Mouse (Mus musculus) left cerebral cortex, adult 18-20 months (tissue): Measurements from ENCODE around the gene Abhd17b. TPM values are rescaled to one million over a fixed set of nuclear protein-coding genes. Genes with fewer than 3 reads are reported as not detected.
A peak's percentile ranks its signal among the peaks of the same experiment; 100 is the strongest.

Experiments
- DNase-seq, 2 experiments: peaks; one replicate each; pipeline ENCODE4 v3.0.0; 2021 to 2022; ENCODE audit warnings: low spot score in 2 of 2, mixed read lengths in 1 of 2
- total RNA-seq, 2 experiments: library from RNA; stranded (reverse); gene quantifications; 2 replicates each; pipeline ENCODE4 v1.2.3; 2021

The Abhd17b gene
- total RNA-seq, 2 experiments from 2014 or later: 36.8 to 40.6 TPM

DNA sequence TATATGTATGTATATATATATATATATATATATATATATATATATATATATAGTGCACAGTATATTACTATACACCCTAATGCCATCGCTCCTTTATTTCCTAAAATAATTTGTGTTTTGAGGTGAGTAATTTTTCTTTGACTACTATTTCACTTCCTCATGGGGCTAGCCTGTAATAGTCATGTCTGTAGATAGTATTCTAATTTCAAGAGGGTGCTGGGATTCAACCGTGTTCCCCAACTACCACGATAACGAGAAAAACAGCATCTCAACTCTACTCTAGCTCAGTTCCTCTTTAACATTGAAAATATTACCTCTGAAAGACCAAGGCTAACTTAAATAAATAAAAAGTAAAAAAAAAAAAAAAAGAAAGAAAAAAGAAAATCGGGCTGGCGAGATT is 75.4 kb downstream of the Abhd17b start:
- no peak for DNase-seq

DNA sequence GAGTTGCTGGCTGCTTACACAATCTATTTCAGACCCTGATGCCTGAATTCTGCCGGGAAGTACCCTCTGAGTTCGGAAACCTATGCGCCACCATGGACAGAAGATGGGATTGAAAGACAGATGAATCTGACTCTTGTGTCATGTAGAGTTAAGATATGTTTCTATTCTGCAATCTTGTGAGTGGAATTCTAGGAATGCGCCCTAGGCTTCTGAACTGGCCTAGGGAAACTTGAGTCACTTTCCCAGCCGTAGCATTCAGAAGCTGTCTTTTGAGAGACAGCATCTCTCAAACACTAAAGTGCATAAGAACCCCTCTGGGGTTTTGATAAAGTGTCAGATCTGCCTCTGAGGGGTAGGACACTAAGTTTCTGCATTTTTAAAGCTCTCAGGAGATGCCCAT is 78.9 kb downstream of the Abhd17b start:
- DNase-seq: no peak

DNA sequence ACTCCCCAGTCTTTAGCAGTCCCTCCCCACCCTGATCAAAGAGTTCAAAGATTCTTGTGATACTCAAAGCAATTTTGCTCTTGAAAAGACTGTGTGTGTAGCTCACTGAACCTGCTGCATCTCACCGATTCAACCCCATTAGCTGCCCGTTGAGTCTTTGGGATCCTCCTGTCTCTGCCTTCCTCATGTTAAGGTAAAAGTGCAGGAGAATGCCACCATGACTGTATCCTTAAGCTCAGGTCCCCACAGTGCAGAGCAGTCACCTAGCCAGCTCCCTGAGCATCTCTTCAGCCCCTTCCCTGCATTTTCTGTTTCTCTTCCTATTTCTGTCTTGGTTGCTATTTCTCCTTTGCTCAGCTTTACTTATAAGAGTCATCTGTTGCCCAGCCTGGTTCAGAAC is 80.2 kb downstream of the Abhd17b start:
- no peak for DNase-seq

DNA sequence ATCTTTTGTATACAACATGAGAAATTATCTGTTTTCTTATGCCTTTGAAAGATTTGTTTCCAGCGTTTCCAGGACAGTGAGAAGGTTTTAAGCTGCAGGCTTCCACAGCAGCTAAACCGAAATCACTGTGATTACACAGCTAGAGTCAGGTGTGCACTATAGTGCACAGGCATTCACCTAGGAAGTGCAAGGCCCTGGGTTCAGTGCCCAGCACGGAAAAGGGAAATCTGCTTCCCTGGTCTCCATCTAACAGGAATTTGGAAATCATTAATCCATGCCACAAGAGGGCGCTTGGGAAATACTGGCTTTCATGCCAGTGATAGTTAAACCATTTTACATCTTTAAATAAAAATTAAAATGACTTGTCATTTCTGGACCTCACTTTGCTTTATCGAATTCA is 81.1 kb downstream of the Abhd17b start:
- DNase-seq: peak; percentile 55 to 71

Other genes with a start within 250 kb of the Abhd17b start
- 100 to 1,000 TPM; 151 to 171 TPM for gene Gda, start 179.7 kb upstream of the Abhd17b start, total RNA-seq
- 10 to 100 TPM; 22.1 to 24.9 TPM for gene 1110059E24Rik, start 209 bp upstream of the Abhd17b start, total RNA-seq
- gene Cemip2, start 125.2 kb downstream of the Abhd17b start, total RNA-seq: 10 to 100 TPM; 12.4 to 13.4 TPM